Mouse (Mus musculus) mouse trophoblast stem cell (cell line): ENCODE measurements around the gene Ewsr1.
"Not testable (repeated sequence)": the region's sequence is repeated elsewhere in the genome, so short reads cannot be mapped to it uniquely, and the experiment has no call there.

Experiments
- in situ Hi-C, 2 experiments: fragments of 300-500 bp; cut with MseI, MboI; formaldehyde crosslinking; loops; 2 replicates in 1 of 2; 3 replicates in 1 of 2; pipeline ENCODE4 v1.15.1; 2025

The Ewsr1 gene

DNA sequence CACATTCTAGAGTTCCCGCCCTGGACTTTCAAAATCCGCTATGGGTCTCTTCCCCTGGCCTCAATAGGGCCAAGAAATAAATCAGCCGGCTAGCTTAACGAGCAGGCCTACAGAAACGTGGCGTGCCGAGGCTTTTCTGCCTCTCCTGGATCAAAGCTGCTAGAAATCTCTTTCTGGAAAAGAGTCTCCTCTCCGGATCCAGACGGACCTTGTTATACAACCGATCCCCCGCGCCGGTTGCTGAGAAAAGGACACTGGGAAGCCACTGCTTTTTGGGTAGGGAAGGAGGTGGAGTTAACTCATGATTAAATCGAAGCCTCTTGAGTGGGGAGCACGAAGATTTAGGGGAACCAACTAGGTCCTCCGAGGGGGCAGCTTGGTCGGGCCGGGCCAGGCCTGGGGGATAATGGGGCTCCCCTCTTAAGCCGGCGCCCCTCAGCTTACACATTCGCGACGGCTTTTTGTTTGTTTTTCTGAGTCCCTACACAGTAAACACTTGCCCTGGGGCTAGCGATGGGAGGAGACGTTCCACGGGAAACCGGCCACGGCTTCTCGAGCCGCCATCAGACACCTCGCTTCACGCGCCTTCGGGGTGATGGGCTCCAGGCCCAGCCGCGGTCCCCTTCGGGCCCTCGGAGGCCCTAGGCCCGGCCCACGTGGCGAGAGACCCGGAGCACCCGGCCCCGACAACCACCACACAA lies 881 bp downstream of the Ewsr1 start:
- in situ Hi-C loops, result no loop called here

GRCm38 (mm10) chr11:5096480-5097020 lies 2.5 kb downstream of the Ewsr1 start:
- in situ Hi-C loops, result no loop called here

DNA sequence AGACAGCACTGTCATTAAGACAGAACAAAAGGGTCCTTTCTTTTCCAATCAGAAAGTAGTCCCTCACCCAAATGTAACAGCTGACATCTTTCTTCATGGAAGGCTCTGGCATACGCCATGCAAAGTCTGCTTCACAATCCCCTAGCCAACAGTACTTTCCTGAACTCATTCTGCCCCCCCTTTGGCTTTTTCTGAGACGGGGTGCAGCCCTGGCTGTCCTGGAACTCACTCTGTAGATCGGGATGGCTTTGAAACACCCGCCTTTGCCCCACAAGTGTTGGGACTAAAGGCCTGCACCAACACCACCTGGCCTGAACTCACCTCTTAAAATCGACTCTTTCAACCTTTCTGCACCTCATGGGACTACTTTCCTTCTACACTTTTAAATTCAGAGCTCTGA lies 3.2 kb downstream of the Ewsr1 start:
- in situ Hi-C loops, result no loop called here

DNA sequence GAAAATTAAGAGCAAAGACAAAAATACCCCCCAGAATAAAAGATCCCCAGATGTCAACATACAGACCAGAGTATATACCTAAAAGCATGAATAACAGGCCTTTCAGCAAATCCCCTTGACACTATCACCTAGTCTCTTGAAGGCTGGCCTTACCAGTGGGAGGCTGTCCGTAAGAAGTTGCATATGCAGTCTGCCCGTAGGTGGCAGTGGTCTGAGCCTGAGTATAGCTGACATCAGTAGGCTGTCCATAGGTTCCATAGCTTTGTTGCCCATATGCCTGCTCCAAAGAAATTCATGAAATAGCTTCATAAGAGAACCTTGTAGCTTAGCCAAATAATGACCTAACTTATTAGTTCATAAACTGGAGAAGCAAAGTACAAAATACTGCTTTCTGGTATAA lies 7.4 kb downstream of the Ewsr1 start:
- in situ Hi-C loops, result no loop called here

- in situ Hi-C loops, result no loop called here
Observed at GRCm38 (mm10) chr11:5089147-5089546, 9.9 kb downstream of the Ewsr1 start.

- in situ Hi-C loops, result not testable (repeated sequence)
Observed at GRCm38 (mm10) chr11:5076843-5077242, 22.2 kb downstream of the Ewsr1 start.

GRCm38 (mm10) chr11:5075760-5076159 lies 23.3 kb downstream of the Ewsr1 start:
- in situ Hi-C loops, result no loop called here

GRCm38 (mm10) chr11:5074882-5075281 lies 24.2 kb downstream of the Ewsr1 start:
- in situ Hi-C loops, result no loop called here

- in situ Hi-C loops, result no loop called here
Observed at GRCm38 (mm10) chr11:5068126-5068971, 30.7 kb downstream of the Ewsr1 start.

GRCm38 (mm10) chr11:5067063-5067462 lies 32.0 kb downstream of the Ewsr1 start:
- in situ Hi-C loops, result no loop called here

DNA sequence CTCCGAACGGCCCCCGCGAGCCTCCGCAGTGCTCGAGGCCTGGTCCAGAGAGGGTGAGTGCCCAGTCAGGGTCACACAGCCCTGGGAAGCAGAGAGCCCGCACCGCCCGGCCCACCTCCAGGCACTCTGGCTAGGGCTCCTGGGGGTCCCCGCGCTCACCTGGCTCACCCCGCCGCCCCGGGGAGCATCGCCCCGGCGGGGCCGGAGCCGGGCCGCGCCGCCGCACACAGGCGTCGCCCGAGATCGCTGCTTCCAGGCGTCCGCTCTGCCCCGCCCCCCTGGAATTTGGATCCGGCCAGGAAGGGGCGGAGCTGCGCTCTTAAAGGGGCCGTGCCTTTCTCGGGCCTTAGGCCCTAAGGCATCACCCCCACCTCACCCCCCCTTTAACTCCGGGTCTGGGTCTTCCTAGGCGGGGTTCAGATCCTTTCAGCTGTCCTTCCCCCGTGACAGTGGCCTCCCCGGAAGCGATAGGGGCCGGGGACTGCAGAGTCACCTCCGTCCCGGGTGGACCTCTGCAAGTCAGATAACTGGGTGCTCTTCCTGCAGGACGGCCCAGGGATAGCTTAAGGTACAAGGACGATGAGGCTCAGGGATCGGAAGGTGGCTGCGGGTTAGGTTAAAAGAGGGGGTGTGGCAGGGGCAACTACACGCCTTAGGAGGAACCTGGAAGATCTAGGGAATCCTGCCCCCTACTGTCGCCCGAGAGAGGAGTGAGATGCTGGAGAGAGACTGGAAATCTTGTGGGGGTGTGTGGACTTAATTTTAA lies 33.8 kb downstream of the Ewsr1 start, which contains the start of gene Gas2l1:
Gene Gas2l1 (minus strand): TSS at position 272 of the 766 bp plus-strand sequence.
- in situ Hi-C loops, result no loop called here

- in situ Hi-C loops, result no loop called here
Observed at GRCm38 (mm10) chr11:5064282-5065055, 34.6 kb downstream of the Ewsr1 start.

GRCm38 (mm10) chr11:5063561-5064281 lies 35.3 kb downstream of the Ewsr1 start:
- in situ Hi-C loops, result no loop called here

- in situ Hi-C loops, result no loop called here
Observed at GRCm38 (mm10) chr11:5062860-5063505, 36.1 kb downstream of the Ewsr1 start.

DNA sequence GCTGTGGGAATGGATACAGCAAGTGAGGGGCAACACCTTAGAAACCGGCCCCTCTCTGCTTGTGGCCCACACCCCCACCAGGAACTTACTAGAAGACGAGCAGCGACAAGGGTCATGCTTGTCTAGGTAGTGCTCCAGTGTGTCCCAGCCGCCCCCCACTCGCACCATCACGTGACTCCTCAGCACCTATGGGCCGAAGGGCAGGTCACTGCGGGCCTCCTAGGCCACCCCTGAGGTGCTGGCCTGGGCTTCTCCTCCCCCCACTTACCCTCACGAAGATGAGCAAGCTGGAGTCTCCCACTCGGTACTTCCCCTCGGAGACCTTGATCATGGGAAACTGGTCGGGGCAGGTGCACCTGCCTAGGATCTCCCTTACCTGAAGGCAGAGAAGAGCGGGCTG lies 36.7 kb downstream of the Ewsr1 start:
- in situ Hi-C loops, result no loop called here

- in situ Hi-C loops, result no loop called here
Observed at GRCm38 (mm10) chr11:5061413-5062139, 37.5 kb downstream of the Ewsr1 start.

- in situ Hi-C loops, result no loop called here
Observed at GRCm38 (mm10) chr11:5060756-5061412, 38.2 kb downstream of the Ewsr1 start.

- in situ Hi-C loops, result no loop called here
Observed at GRCm38 (mm10) chr11:5059704-5060156, 39.3 kb downstream of the Ewsr1 start.

DNA sequence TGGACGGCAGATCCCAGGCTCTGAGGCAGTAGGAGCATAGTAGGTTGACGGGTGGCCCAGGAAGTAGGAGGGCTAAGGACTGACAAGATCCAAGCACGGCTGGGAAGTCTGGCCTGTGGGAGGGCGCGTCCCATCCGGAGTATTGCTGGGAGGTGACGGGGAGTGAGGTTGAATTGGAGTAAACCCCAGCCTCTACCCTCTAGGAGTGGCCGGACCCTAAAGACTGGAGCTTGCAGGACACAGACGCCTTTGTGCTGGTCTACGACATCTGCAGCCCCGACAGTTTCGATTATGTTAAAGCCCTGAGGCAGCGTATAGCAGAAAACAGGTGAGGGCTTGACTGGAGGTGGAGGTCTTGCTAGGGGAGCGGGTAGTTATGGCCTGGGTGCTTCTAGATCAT lies 39.8 kb downstream of the Ewsr1 start:
- in situ Hi-C loops, result no loop called here
